Mouse (Mus musculus): Measurements from ENCODE around the gene Popdc3.

DNA sequence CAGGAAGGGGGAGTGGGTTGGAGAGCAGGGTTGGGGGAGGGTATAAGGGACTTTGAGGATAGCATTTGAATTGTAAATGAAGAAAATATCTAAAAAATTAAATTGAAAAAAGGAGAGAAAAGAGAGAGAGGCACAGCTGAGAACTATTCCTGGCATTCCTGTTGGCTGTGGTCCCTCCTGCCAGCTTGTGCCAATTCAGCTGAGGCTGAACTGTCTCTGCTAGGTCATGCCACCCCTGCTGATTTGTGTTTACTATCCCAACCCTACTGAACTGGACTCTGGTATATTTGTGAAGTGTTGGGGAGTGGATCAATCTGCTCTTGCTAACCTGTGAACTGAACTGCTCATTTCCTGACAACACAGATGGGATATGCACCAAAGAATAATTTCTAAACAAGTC, 32.3 kb downstream of the Popdc3 start:
- TF ChIP-seq POLR2A (IDR thresholded peaks at IDR 0.05; ENCODE audit: insufficient read depth, low read depth, low read length) (no peak), CTCF (IDR thresholded peaks at IDR 0.05) (no peak)

All from heart, adult 2 months (tissue).